ENCODE assay signal across 9 mouse cellular contexts in the genomic region with DNA sequence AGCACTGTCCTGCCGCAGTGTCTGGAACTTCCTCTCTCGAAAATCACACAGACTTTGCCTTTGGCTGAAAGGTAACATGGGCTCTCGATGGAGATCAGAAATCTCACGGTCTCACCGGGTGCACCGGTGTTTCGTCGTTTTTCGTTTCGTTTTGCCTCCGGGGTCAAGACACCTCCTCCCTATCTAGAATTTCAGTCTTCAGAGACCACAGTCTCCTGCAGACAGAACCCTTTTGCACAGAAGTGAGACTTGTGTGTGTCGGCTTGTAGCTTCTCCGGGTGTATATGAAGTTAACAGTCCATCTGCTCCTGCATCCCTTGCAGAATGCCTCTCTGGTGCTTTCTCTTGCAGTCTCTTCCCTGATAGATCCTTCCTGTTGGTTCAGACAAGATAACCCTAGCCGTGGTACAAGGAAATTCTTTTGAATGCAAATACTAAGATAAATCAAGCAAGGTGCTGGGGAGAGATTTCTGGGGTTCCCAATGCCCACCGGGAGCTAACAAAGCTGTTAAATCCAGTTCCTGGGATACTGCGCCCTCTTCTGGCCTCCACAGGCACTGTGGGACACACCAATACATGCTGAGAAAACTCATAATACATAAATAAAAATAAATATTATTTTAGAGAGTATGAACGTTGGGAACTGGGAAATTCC. TPM values are rescaled to one million over a fixed set of nuclear protein-coding genes. Genes with fewer than 3 reads are reported as not detected.
DNase-seq lines count a peak whose midpoint lies in the region; ATAC-seq and TF ChIP-seq lines count a peak whose summit lies in the region.
"Had no signal": no experiment of that assay in that cellular context is flagged by ENCODE, and none has a peak within 500 bp of the region (broad histone marks: within the 10 kb centered on the region; RNA-seq: fewer than 3 reads in every experiment).

No protein-coding gene starts in this region.

- no peak overlapping the region for H3K4me2 ChIP-seq in embryonic facial prominence, embryonic 11.5 days (ENCODE audit: low read depth, low read length)
- no peak overlapping the region for H3K4me2 ChIP-seq in lung, postnatal 0 days (replicated peaks; ENCODE audit: low read depth, low read length)

- H3K4me1 ChIP-seq in embryonic facial prominence, embryonic 11.5 days (ENCODE audit: control insufficient read depth, insufficient read depth, low read length) = no peaks in the 10 kb centered on the region
- no peaks in the 10 kb centered on the region for H3K4me1 ChIP-seq in embryonic facial prominence, embryonic 10.5 days
- no peaks in the 10 kb centered on the region for H3K4me1 ChIP-seq in lung, postnatal 0 days (ENCODE audit: insufficient read depth, low read depth, low read length)

- H3K9me3 ChIP-seq in embryonic facial prominence, embryonic 11.5 days (replicated peaks; ENCODE audit: control insufficient read depth, low read length) = no peaks in the 10 kb centered on the region
- H3K9me3 ChIP-seq in embryonic facial prominence, embryonic 10.5 days = no peaks in the 10 kb centered on the region
- no peaks in the 10 kb centered on the region; the same call in 1 of the 2 replicates for H3K9me3 ChIP-seq in lung, postnatal 0 days (ENCODE audit: low read length)

- peak; percentile 44; the same call in 1 of the 2 replicates for TF ChIP-seq CTCF in lung, postnatal 0 days (IDR thresholded peaks at IDR 0.05)

- TF ChIP-seq EP300 in lung, postnatal 0 days (IDR thresholded peaks at IDR 0.05) = no peak

- peak; percentile 9 for DNase-seq in embryonic facial prominence, embryonic 11.5 days (ENCODE audit: low spot score)
- no peak for DNase-seq in embryonic facial prominence, embryonic 10.5 days (ENCODE audit: low spot score)
- peak; percentile 12 for DNase-seq in ovary, postnatal 14 days (ENCODE audit: low spot score)
- no peak for DNase-seq in ovary, postnatal 10 days (ENCODE audit: low spot score)
- peak; percentile 16 for DNase-seq in embryo, embryonic 11 days
- DNase-seq in lung, postnatal 0 days (ENCODE audit: low spot score) = no peak
- DNase-seq in c-Kit-positive CD71-positive TER-119-positive erythroid progenitor cells, embryonic 14.5 days (ENCODE audit: low spot score) = no peak

- no peak for ATAC-seq in embryonic facial prominence, embryonic 11.5 days (replicated peaks; ENCODE audit: insufficient number of reproducible peaks, low FRiP score, low TSS enrichment, low read depth)
- ATAC-seq in lung, postnatal 0 days = no peak
- ATAC-seq in erythroblast, adult 5-6 weeks (replicated peaks; ENCODE audit: low FRiP score, poor library complexity, severe bottlenecking) = no peak

- WGBS in embryonic facial prominence, embryonic 11.5 days = 69% methylated on average over 17 of the region's 17 CpGs
- WGBS in embryonic facial prominence, embryonic 10.5 days = 73% methylated on average over 17 of the region's 17 CpGs
- WGBS in lung, postnatal 0 days = 62% methylated on average over 17 of the region's 17 CpGs

- no peak overlapping the region for H3K27ac ChIP-seq in embryonic facial prominence, embryonic 11.5 days (replicated peaks; ENCODE audit: low read depth, low read length)
- H3K27ac ChIP-seq in embryonic facial prominence, embryonic 10.5 days (replicated peaks) = no peak overlapping the region
- no peak overlapping the region for H3K27ac ChIP-seq in lung, postnatal 0 days (ENCODE audit: low read length)

- no peak overlapping the region for H3K9ac ChIP-seq in embryonic facial prominence, embryonic 11.5 days (replicated peaks; ENCODE audit: low read length)
- H3K9ac ChIP-seq in lung, postnatal 0 days (replicated peaks; ENCODE audit: low read depth) = no peak overlapping the region

- H3K4me3 ChIP-seq in embryonic facial prominence, embryonic 11.5 days (ENCODE audit: low read depth, low read length) = no peak overlapping the region
- no peak overlapping the region for H3K4me3 ChIP-seq in embryonic facial prominence, embryonic 10.5 days
- H3K4me3 ChIP-seq in lung, postnatal 0 days (ENCODE audit: low read depth, low read length) = no peak overlapping the region

- no peaks in the 10 kb centered on the region for H3K36me3 ChIP-seq in embryonic facial prominence, embryonic 11.5 days (replicated peaks; ENCODE audit: control insufficient read depth, insufficient read depth, low read depth, low read length)
- no peaks in the 10 kb centered on the region for H3K36me3 ChIP-seq in embryonic facial prominence, embryonic 10.5 days (replicated peaks)
- H3K36me3 ChIP-seq in lung, postnatal 0 days (ENCODE audit: insufficient read depth, low read length) = no peaks in the 10 kb centered on the region

- no peaks in the 10 kb centered on the region for H3K27me3 ChIP-seq in embryonic facial prominence, embryonic 11.5 days (ENCODE audit: control insufficient read depth, insufficient read depth, low read length)
- H3K27me3 ChIP-seq in embryonic facial prominence, embryonic 10.5 days (replicated peaks; ENCODE audit: low read depth, poor library complexity, severe bottlenecking) = no peaks in the 10 kb centered on the region
- H3K27me3 ChIP-seq in lung, postnatal 0 days (replicated peaks; ENCODE audit: insufficient read depth, low read length) = no peaks in the 10 kb centered on the region

RNA-seq across cellular contexts. Expression of a gene that starts 22.5 kb away (rescaled TPM):
- not detected in 2 replicates for polyA plus RNA-seq in embryonic facial prominence, embryonic 11.5 days (2014; fragmentation: Nextera tagmentation; extraction: Ambion mirVana)
- polyA plus RNA-seq in embryonic facial prominence, embryonic 10.5 days (2016; fragmentation: Nextera tagmentation; extraction: Ambion mirVana) = not detected in 2 replicates
- polyA plus RNA-seq in lung, postnatal 0 days (2015; fragmentation: Nextera tagmentation; extraction: Ambion mirVana) = not detected in 2 replicates
- total RNA-seq in erythroblast, adult 5-6 weeks (2015; ENCODE audit: low replicate concordance) = not detected in 2 replicates
- not detected in 2 replicates for total RNA-seq in erythroblast, adult 5-6 weeks (2017; ENCODE audit: low replicate concordance)
- polyA plus RNA-seq: liver, embryonic 16.5 days had no signal

RNA-seq across cellular contexts. Expression of a gene that starts 27.8 kb away (rescaled TPM):
- polyA plus RNA-seq in embryonic facial prominence, embryonic 11.5 days (2014; fragmentation: Nextera tagmentation; extraction: Ambion mirVana) = not detected in 2 replicates
- polyA plus RNA-seq in embryonic facial prominence, embryonic 10.5 days (2016; fragmentation: Nextera tagmentation; extraction: Ambion mirVana) = not detected in 2 replicates
- not detected in 2 replicates for polyA plus RNA-seq in lung, postnatal 0 days (2015; fragmentation: Nextera tagmentation; extraction: Ambion mirVana)
- not detected in 2 replicates for total RNA-seq in erythroblast, adult 5-6 weeks (2015; ENCODE audit: low replicate concordance)
- not detected in 2 replicates for total RNA-seq in erythroblast, adult 5-6 weeks (2017; ENCODE audit: low replicate concordance)
- polyA plus RNA-seq: liver, embryonic 16.5 days had no signal

RNA-seq across cellular contexts. Expression of a gene that starts 43.9 kb away (rescaled TPM):
- polyA plus RNA-seq in embryonic facial prominence, embryonic 11.5 days (2014; fragmentation: Nextera tagmentation; extraction: Ambion mirVana) = not detected in 2 replicates
- not detected in 2 replicates for polyA plus RNA-seq in embryonic facial prominence, embryonic 10.5 days (2016; fragmentation: Nextera tagmentation; extraction: Ambion mirVana)
- not detected in 2 replicates for polyA plus RNA-seq in lung, postnatal 0 days (2015; fragmentation: Nextera tagmentation; extraction: Ambion mirVana)
- not detected in 2 replicates for total RNA-seq in erythroblast, adult 5-6 weeks (2015; ENCODE audit: low replicate concordance)
- not detected in 2 replicates for total RNA-seq in erythroblast, adult 5-6 weeks (2017; ENCODE audit: low replicate concordance)
- polyA plus RNA-seq: liver, embryonic 16.5 days had no signal

Comparison
In these comparisons a context has a peak if more than half of its experiments do, and no peak if none do; other contexts are left out.
1. DNase-seq: peak in embryonic facial prominence, embryonic 11.5 days (single experiment), ovary, postnatal 14 days (single experiment) and embryo, embryonic 11 days (single experiment); none in embryonic facial prominence, embryonic 10.5 days (single experiment), ovary, postnatal 10 days (single experiment), lung, postnatal 0 days (single experiment) and c-Kit-positive CD71-positive TER-119-positive erythroid progenitor cells, embryonic 14.5 days (single experiment).